Mouse (Mus musculus) ovary, postnatal 36 days (tissue): ENCODE measurements around the gene Mmp14.

ENCODE experiments used
- DNase-seq: peaks from one replicate; pipeline ENCODE4 v3.0.0; 2022; ENCODE audit warnings: low spot score, mixed read lengths

Gene Mmp14

GRCm38 (mm10) chr14:54413877-54414700 is 17.3 kb upstream of the Mmp14 start:
- peak; percentile 60 for DNase-seq

DNA sequence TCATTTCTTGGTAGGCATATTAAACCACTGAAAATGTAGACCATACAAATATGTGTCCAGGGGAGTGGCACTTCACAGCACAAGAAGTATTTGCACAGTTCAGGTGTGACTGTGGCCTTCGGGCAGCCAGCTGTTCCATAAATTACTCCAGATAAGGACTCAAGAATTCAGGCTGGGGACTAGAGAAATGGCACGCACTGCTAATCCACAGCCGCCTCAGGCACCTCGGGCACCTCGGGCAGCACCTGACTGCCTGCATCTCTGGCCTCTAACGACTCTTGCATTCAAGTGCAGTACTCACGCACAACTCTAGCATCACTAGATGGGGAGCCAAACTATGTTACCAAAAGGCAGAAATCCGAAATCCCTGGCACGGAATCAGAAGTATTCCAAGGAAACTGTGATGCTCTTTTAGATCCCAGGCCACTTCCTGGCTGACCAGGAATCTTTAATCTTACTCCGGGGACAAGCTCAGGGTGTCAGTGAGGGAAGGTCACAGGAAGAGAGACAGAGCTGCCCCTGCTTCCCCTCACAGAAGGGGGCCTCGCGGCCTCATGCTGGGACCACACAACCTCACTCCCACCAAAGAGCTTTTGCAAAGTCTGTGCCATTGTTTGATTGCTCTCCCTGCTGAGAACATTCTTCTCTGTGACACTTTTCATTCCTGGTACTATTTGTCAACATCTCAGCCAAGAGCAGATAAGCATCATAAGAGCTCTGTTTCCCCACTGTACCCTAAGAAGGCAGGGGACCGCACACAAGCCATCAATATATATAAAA is 16.0 kb upstream of the Mmp14 start:
- no peak for DNase-seq

GRCm38 (mm10) chr14:54416229-54416775 is 15.1 kb upstream of the Mmp14 start:
- DNase-seq, result peak; percentile 20

DNA sequence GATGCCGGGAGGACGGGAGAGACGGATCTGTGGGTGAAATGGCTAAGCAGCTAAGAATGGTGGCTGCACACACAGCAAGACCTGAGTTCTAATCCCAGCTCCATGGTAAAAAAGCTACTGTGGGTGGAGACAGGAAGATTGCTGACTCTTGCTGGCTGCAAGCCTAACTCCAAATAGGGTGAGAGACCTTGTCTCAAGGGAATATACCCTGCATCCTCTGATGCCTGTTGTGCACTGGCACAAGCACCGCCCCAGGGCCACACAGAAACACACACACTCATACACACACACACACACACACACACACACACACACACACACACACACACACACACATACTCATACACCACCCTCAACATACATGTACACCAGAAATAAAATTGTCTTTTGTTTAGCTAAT is 14.6 kb upstream of the Mmp14 start:
- DNase-seq, result no peak

DNA sequence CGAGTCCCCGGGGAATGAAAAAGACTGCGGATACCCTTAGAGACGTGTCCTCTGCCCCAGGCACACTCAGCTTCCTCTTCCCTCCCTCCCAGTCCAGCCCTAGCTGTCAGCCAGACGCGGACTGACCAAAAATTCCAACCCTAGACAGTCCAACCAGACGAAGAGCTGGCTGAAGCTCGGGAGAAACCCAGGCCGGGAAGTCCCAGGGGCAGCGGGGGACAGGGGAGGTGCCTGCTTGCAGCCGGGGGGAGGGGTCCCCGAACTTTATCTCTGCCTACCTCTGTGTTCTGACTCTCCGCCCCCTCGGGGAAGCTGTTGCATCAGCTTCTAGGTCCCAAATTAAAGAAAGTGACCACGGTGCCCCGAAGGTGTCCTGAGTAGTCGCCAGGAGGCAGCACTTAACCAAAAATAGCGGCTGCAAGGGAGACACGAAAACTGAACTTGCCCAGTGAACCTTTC is 13.8 kb upstream of the Mmp14 start, which contains the start of gene Slc7a7:
TSS of gene Slc7a7 (minus strand) at position 158 of the 459 bp plus-strand sequence.
- peak; percentile 11 for DNase-seq

GRCm38 (mm10) chr14:54421014-54421413 is 10.4 kb upstream of the Mmp14 start:
- DNase-seq, result no peak

GRCm38 (mm10) chr14:54423406-54423805 is 8.0 kb upstream of the Mmp14 start:
- no peak for DNase-seq

- no peak for DNase-seq
Observed at GRCm38 (mm10) chr14:54424634-54425033, 6.8 kb upstream of the Mmp14 start.

GRCm38 (mm10) chr14:54425540-54425939 is 5.9 kb upstream of the Mmp14 start:
- DNase-seq, result no peak

DNA sequence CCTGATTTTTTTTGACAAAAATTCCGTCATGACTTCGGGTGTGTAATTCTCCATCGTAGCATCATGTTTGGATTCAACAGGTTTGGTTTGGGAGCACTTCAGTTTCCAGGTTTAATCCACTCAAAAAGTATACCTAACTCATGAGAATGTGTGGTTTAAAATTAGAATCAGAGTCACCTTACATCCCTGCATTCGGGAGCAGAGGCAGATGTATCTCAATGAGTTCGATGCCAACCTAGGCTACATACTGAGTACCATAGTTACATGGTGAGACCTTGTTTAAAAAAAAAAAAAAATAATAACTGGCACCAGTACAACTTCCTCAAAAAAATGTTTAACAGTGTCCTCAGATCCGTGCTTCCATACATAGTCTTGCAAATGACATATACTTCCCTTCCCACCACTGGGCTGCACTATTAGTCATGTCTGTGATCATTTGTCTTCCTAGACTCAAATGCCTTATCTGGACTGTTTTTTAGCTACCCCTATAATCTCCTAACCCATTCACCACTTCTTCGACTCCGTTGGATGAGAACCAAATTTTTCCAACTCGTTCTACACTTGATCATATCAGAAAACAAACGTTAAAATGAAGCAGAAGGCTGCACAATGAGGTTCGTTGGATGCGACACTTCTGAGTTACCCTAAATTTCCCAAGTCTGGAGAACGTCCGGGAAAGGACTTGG is 5.3 kb upstream of the Mmp14 start:
- no peak for DNase-seq

DNA sequence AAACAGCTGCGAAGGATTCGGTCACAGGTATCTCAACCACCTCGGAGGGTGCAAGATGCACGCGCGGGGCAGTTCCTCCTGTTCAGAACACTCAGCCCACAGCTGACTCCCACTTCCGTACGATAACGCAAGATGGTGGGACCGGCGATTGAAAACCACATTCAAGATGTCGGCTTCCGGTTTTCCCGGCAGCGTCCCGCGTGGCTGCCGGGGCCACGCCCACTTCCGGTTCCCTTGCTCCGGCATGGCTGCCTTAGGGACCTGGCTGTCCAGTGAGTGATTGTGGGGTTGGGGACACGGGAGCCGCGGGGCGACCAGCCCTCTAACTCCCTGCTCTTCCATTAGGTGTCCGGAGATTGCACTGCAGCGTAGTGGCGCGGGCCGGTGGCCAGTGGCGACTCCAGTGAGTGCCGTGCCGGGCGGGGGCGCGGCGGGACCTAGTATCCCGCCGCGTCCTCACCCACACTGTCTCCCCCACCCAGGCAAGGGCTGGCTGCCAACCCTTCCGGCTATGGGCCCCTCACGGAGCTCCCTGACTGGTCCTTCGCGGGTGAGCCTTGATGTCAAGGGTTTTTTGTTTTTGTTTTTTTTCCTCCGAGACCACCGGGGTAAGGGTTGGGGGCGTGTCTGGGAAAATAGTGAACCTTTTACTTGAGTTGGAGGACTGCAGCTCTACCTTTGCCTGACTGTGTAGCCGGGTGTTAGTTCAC is 4.6 kb upstream of the Mmp14 start, which contains the start of gene Mrpl52:
TSS of gene Mrpl52 (plus strand) at position 221 of the 710 bp plus-strand sequence.
- peak; percentile 92 for DNase-seq

- DNase-seq, result no peak
Observed at GRCm38 (mm10) chr14:54427696-54428095, 3.7 kb upstream of the Mmp14 start.

DNA sequence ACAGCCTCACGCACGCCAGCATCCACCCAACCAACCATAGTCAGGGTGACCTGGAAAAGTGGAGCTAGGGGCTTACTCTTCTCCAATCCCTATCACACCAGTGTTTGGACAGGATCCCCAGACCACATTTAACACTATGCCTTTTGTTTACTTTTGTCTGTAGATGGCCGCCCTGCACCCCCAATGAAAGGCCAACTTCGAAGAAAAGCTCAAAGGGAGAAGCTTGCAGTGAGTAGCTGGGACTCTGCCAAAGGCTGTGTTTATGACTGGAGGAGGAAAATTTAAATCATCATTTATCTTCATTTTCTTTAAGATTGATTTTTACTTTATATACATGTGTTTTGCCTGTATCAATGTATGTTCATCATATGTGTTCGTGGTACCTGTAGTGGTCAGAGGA is 3.0 kb upstream of the Mmp14 start:
- DNase-seq, result no peak

DNA sequence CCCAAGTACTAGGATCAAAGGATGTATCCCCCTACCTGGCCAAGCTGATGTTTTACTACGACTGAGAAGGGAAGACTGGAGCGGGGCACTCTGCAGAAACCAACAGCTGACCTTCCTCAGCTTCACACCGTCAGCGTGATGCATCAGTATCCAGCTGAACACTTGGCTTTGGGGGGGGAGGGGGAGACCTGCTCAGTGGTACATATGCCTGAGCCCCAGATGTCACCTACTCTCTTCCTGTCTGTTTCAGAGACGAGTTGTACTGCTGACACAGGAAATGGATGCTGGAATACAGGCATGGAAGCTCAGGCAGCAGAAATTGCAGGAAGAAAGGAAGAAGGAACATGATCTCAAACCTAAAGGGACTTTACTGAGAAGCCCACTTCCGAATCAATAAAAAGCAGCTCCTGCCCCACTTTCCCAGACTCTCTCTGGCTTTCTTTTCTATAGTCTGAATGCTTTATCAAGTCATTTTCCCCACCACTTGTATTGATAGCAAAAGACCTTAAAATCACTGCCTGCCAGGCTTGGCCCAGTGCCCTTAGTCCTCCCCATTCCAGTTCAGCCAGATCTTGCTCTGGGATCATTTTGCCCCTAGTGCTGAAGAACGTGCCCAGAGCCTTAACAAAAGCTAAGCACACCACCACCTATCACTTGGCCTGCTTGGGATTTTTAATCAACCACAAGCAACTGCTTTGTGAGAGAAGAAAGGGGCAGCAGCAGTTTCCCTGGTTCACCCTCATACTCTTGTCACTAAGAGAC is 1.9 kb upstream of the Mmp14 start:
- peak; percentile 47 for DNase-seq

GRCm38 (mm10) chr14:54430406-54431145 is 836 bp upstream of the Mmp14 start:
- peak; percentile 46 for DNase-seq

DNA sequence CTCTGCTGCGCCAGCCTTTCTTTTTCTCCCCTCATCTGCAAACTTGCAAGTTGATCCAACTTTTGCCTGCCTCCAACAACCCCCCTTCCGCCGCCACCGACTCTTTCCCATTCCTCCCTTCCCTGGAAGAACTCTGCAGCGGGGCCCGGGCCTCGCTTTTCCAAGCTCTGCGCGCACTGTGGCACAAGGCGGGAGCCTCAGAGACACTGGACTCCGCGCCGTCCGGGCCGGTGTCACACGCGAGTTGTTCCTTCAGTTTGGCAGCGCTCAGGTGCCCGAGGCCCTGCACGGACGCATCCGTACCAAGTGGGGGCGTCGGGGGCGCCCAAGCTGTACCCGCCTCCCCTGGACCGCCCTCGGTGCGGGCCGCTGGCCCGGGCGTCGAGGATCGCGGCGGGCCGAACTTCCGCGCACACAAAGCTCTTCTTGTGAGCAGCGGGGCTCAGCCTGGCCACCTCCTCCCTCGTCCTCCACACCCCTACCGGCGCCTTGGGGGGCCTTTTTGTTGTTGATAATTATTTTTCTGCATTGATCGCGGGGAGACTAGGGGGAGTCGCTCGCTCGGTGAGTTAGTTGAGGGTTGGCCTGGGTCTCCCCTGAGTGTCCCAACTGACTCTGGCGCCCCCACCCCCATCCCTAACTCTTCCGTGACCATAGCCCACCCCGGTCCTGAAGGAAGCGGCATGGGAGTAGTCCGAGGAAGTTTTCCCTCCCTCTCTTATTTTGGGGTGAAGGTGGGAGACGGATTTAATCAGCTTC is 845 bp downstream of the Mmp14 start:
- peak; percentile 61 for DNase-seq

DNA sequence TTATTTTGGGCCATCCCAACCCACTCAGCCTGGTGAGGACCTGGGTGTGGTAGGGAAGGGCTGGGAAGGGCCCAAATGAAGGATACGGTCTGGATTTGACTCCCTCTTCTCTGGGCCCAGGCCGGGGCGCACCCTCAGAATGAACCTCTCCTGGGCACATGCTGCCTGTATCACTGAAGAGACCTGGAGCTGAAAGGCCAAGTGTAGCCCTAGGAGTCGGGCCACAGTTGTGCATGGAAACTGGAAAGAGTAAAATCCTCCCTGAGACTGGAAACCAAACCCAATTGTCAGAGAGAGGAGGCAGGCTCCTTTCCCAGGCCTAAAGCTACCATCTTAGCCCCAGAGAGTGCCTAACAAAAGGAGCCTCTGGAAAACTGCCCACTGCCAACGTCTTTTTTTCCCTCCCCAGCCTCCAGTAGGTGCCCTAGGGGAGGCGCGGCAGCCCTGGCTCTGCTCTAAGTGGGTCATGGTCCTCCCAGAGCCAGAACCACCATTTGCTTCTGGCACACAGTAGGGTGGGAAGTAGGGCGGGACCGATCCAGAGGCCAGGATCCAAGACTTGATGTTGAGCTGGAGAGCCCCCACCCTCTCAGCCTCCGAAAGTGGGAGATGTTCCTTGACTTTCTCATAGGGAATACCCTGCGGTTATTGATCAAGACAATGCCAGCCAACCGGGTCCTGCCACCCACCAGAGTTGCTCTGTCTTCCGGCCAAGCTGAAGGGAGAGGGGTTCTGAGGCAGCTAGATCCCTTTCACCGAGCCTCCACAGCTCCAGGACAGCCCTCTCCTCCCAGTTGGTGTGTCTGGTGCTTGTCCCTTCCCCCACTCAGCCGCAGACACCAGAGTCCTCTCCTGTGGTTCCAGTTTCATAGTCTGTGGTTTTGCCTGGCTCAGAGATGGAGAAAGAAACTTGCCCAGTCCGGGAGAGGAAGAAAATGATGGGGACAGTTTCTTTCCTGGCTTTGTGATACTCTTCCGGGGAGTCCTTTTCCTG is 1.7 kb downstream of the Mmp14 start:
- peak; percentile 44 for DNase-seq
